Mouse (Mus musculus) ES-Bruce4 (cell line): ENCODE data around the gene Wdtc1. TPM values are rescaled to one million over a fixed set of nuclear protein-coding genes. Genes with fewer than 3 reads are reported as not detected.

ENCODE experiments used
- H3K27ac ChIP-seq: 2 replicates; pipeline ENCODE4 v1.5.1; 2012; ENCODE audit warnings: low read length, inconsistent platforms; ENCODE audit not compliant: insufficient read depth
- H3K27me3 ChIP-seq: 2 replicates; pipeline ENCODE4 v1.6.1; 2012; ENCODE audit warnings: mild to moderate bottlenecking, low read length, inconsistent platforms; ENCODE audit not compliant: control insufficient read depth, poor library complexity, insufficient read depth, severe bottlenecking
- H3K36me3 ChIP-seq: 2 replicates; pipeline ENCODE4 v1.6.1; 2012; ENCODE audit warnings: inconsistent platforms, mild to moderate bottlenecking, low read length, moderate library complexity; ENCODE audit not compliant: control insufficient read depth, poor library complexity, insufficient read depth, severe bottlenecking
- H3K4me1 ChIP-seq: one replicate; pipeline ENCODE4 v1.8.1; 2011; ENCODE audit warnings: low read length; ENCODE audit not compliant: control insufficient read depth, insufficient read depth
- H3K4me3 ChIP-seq: 2 replicates; pipeline ENCODE4 v1.5.1; 2011; ENCODE audit warnings: low read depth, mild to moderate bottlenecking, low read length
- H3K9ac ChIP-seq: 2 replicates; pipeline ENCODE4 v1.6.1; 2012; ENCODE audit warnings: low read depth, mild to moderate bottlenecking, inconsistent platforms; ENCODE audit not compliant: poor library complexity, severe bottlenecking
- H3K9me3 ChIP-seq: replicated peaks from 2 replicates; pipeline ENCODE4 v1.6.1; 2012; ENCODE audit warnings: mild to moderate bottlenecking, low read length, inconsistent platforms; ENCODE audit not compliant: control insufficient read depth, poor library complexity, insufficient read depth, severe bottlenecking
- CTCF ChIP-seq: IDR thresholded peaks from one replicate; pipeline ENCODE4 v1.8.1; 2011; ENCODE audit warnings: low read depth, low read length
- EP300 ChIP-seq: IDR thresholded peaks from 2 replicates; pipeline ENCODE4 v1.6.1; 2011; ENCODE audit warnings: low read depth, low read length; ENCODE audit not compliant: insufficient read depth
- POLR2A ChIP-seq: IDR thresholded peaks from one replicate; pipeline ENCODE4 v1.8.1; 2011; ENCODE audit warnings: low read length; ENCODE audit not compliant: insufficient read depth
- polyA plus RNA-seq: library from polyadenylated mRNA; stranded (reverse); fragments of >200 nt; gene quantifications from 2 replicates; pipeline ENCODE4 v1.2.4, GENCODE M21; 2011; ENCODE audit warnings: low read depth; ENCODE audit not compliant: missing spikeins, insufficient read depth, insufficient read length

Gene Wdtc1
- polyA plus RNA-seq, 1 experiment, result 69.2 TPM

DNA sequence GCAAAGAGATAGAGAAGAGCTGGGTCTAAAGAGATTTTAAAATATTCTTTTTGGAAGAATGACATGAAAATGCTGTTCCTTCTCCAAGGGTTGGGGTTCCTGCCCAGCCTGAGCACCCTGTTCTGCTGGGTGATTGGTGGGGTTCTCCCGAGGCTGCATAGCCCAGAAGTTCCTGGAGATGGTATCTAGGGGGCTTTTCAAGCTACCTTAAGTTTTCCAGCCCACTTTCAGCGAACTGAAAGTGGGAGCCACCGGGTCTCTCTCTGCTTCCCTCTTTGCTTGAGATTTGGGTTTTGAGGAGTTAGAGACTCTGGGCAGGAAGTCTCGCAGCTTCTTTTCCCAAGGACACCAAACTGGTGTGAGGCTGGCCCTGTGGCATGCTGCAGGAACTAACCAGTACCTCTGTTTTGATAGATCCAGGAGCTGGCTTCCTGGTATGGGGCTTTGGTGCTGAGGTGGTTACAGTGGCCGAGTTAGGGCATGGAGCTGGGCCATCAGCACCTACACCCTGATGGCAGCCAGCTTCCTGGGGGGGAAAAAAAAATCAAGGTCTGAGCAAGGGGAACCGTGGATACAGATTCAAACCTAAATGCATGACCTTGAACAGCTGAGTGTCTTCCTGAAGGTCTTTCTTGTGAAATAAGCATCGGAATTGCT is 18.5 kb upstream of the Wdtc1 start:
- H3K27me3 ChIP-seq, result no peaks in the 10 kb centered on the region
- no peaks in the 10 kb centered on the region for H3K9me3 ChIP-seq
- H3K4me1 ChIP-seq, result peaks cover 12% of the 10 kb centered on the region
- no peak for TF ChIP-seq EP300
- no peak for TF ChIP-seq POLR2A
- no peak overlapping the region for H3K9ac ChIP-seq
- H3K4me3 ChIP-seq, result no peak overlapping the region
- H3K36me3 ChIP-seq, result no peaks in the 10 kb centered on the region
- H3K27ac ChIP-seq, result no peak overlapping the region

GRCm38 (mm10) chr4:133370298-133371274 is 17.3 kb upstream of the Wdtc1 start:
- Histone ChIP-seq H3K27me3 (no peaks in the 10 kb centered on the region), H3K4me3 (peak overlapping the region; percentile 93), H3K9me3 (no peaks in the 10 kb centered on the region), H3K4me1 (peaks cover 11% of the 10 kb centered on the region), H3K27ac (no peak overlapping the region), H3K36me3 (no peaks in the 10 kb centered on the region), H3K9ac (peak overlapping the region; percentile 85)
- no peak for TF ChIP-seq EP300
- TF ChIP-seq CTCF, result no peak

DNA sequence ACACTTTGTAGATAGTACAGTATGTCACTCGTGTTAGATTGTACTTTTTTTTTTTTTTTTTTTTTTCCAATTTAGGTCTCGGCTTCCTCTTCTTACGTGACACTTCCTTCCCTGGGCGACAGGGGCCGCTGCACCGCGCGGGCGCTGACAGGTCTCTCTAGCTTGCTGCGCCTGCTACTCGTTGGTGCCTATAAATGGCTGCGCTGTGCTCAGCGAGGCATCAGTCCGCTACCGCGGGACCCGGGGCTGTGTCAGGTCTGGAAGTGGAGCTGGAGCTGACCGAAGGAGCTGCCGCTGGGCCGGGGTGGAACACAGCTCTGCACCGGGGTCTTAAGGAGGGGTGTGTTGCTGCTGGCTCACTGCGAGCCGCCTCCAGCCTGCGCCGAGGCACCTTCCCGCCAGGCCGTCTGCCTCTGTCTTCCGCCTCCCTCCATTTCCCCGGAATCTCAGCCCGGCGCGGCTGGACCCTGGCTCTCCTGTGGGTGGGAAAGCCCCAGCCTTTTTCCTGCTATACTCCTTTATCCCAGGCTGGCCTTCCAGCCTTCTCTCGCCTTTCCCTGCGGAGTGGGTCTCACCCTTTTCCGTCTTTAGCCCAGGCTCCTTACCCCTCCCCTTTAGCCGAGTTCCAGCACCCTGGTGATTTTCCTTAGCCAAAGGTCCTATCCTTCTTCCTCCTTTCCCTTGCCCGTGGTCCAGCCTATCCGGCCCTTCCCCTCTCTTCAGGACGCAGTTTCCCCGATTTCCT is 16.4 kb upstream of the Wdtc1 start, which contains the start of gene Slc9a1:
Slc9a1 (plus strand) TSS at position 154 of the 745 bp plus-strand sequence.
- peak within 1 kb of the TSS; percentile 85 for H3K9ac ChIP-seq
- no peaks in the 10 kb centered on the region for H3K27me3 ChIP-seq
- peaks cover 8% of the 10 kb centered on the region for H3K4me1 ChIP-seq
- no peaks in the 10 kb centered on the region for H3K9me3 ChIP-seq
- H3K27ac ChIP-seq, result no peak within 1 kb of the TSS
- peak within 1 kb of the TSS; percentile 93 for H3K4me3 ChIP-seq
- H3K36me3 ChIP-seq, result no peaks in the 10 kb centered on the region
- TF ChIP-seq POLR2A, result peak; percentile 98
- TF ChIP-seq EP300, result peak; percentile 52; the same call in 1 of the 2 replicates
- peak; percentile 65 for TF ChIP-seq CTCF

- no peak for TF ChIP-seq CTCF
- TF ChIP-seq POLR2A, result no peak
- no peak for TF ChIP-seq EP300
- H3K9ac ChIP-seq, result no peak overlapping the region
- H3K9me3 ChIP-seq, result no peaks in the 10 kb centered on the region
- H3K27me3 ChIP-seq, result no peaks in the 10 kb centered on the region
- peak overlapping the region; percentile 81; the same call in 1 of the 2 replicates for H3K27ac ChIP-seq
- H3K4me1 ChIP-seq, result no peaks in the 10 kb centered on the region
- no peaks in the 10 kb centered on the region for H3K36me3 ChIP-seq
- no peak overlapping the region for H3K4me3 ChIP-seq
These were observed 1.4 kb upstream of the Wdtc1 start for GRCm38 (mm10) chr4:133354641-133355040.

GRCm38 (mm10) chr4:133352797-133353196 is 484 bp downstream of the Wdtc1 start:
- peak overlapping the region; percentile 94 for H3K4me3 ChIP-seq

More at GRCm38 (mm10) chr4:133352797-133353196, 484 bp downstream of the Wdtc1 start:
- Histone ChIP-seq H3K9ac (peak overlapping the region; percentile 74), H3K4me1 (no peaks in the 10 kb centered on the region), H3K27me3 (no peaks in the 10 kb centered on the region), H3K27ac (peak overlapping the region; percentile 81), H3K36me3 (no peaks in the 10 kb centered on the region), H3K9me3 (no peaks in the 10 kb centered on the region)
- TF ChIP-seq CTCF (no peak), POLR2A (no peak), EP300 (no peak)
